Mouse (Mus musculus): Measurements from ENCODE around the gene Casp7. TPM values are rescaled to one million over a fixed set of nuclear protein-coding genes. Genes with fewer than 3 reads are reported as not detected.
"Not testable (repeated sequence)": the region's sequence is repeated elsewhere in the genome, so short reads cannot be mapped to it uniquely, and the experiment has no call there.

Gene Casp7
- 1 to 10 TPM; 2.1 to 2.3 TPM for total RNA-seq (2021)
- long read RNA-seq, partial matches to known transcripts: 1 of 2 reads
- long read RNA-seq, other reads (novel, unspliced or antisense): 0 of 2 reads

GRCm38 (mm10) chr19:56396669-56397621, at the start of gene Casp7:
Casp7 (plus strand) TSS chr19:56397129.
- peak; percentile 12 to 24 for DNase-seq (ENCODE audit: low spot score in 2 of 2)

DNA sequence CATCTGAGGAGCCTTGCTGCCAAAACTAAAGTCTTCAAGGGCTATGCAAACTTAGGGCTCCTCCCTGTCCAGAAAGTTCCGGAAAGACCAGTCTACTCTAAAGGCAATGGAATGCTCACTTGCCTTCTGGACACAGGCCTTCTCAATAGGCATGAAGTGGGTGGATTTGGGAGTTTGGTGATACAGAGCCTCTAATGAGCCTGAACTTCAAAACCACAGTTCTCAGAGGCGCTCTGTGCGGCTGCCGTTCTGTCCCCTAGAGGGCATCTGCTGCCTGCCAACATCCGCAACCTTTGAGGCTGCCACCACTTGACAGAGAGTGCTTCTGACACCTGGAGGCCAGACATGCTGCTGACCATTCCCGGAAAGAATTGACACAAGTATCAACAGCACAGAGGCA, 47.6 kb upstream of the Casp7 start:
- DNase-seq (ENCODE audit: low spot score in 2 of 2): no peak

DNA sequence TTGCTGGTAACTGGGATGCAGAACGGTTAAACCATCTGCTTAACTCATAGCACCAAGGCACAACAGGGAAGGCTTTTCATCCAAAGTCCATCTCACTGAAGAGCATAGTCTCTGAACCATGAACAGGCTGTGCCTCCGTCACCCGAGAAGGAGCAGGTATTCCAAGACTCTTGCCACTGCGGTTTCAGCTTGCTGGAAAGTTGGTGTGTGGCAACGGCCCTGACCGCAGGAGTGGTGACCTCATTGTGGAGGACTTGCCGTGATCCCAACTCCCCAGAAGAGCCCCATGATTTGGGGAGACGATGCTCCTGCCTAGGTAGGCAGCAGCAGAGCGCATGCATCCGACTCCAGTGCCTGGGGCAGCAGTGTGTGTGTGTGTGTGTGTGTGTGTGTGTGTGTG, 43.2 kb upstream of the Casp7 start:
- no peak for DNase-seq (ENCODE audit: low spot score in 2 of 2)

DNA sequence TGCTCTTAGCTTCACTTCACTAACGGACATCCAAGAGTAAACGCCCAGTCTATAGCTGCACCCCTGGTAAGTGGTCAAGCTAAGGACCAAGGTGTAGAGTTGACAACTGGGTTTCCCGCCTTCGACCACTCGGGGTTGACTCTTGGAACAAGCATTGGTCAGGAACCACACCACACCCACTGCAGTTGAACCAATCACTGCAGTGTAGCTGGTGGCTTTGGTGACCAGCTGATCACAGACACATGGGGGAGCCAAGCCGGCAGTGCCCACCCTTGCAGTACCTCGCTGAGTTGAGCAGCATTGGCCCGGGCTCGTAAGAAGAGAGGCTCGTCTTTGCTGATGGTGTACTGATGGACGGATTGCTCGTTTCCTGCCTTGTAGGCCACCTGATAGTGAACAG, 41.7 kb upstream of the Casp7 start:
- no peak for DNase-seq (ENCODE audit: low spot score in 2 of 2)

GRCm38 (mm10) chr19:56356480-56357373, 40.2 kb upstream of the Casp7 start:
- peak; percentile 28 to 80 for DNase-seq (ENCODE audit: low spot score in 2 of 2)

DNA sequence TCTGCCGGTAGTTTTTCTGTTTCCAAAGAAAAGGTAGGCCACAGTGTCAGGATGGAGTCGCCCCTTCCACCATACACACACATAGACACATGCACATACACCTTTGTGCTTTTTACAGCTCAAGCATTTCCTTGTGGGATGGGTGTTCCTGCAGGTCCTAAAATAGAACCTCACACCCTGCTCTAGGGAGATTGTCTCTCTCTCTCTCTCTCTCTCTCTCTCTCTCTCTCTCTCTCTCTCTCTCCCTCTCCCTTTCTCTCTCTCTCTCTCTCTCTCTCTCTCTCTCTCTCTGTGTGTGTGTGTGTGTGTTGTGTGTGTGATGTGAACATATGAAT, 39.6 kb upstream of the Casp7 start:
- not testable (repeated sequence) for DNase-seq (ENCODE audit: low spot score in 2 of 2)

DNA sequence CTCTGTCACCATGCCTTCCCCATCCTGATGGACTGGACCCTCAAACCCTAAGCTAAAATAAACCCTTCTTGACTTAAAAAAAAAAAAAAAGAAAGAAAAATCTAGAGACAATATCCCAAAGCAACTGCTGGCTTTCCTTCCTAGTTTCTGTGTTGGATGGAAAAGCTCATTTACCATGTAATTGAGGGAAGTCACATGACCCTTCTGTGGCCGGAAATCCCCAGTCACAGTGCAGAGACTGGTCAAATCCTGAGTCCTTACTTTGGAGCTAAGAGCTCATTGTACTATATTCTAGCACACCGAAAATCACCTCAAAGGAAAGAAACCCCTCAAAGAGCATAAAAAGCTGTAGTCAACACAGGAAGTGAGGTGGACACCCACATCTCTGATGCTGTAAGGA, 38.0 kb upstream of the Casp7 start:
- DNase-seq (ENCODE audit: low spot score in 2 of 2): no peak

DNA sequence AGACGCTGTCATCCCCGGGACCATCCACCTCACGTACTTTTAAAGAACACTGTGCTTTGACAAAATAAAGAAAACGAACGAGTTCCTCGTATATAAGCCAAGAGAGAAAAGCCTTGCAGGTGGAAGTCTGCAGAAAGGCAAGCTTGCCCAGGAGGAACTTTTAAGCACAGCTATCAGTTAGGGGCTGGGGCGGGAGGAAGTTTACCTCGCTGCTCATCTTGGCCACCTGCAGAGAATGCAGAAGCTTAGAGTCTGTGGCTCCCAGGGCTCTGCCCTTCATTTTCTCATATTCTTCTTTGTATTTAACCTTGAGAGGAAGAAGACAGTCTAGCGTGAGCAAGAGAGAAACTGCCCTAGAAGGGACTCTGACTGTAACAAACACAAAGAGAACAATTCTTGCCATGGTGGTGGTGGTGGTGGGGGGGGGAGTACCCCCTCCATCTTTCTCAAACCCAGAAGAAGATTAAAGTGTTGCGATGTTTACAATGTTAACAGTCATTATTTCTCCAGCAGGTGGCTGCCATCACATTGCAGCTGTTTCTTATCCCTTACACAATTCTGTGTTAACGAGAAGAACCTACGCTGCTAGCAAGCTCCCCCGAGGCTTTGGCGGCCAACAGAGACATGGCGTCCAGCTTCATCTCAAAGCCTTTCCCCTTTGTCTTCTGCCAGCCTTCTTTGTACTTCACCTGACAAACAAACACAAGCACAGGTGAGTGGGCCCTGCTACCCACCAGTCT, 33.0 kb upstream of the Casp7 start:
- DNase-seq (ENCODE audit: low spot score in 2 of 2): no peak

DNA sequence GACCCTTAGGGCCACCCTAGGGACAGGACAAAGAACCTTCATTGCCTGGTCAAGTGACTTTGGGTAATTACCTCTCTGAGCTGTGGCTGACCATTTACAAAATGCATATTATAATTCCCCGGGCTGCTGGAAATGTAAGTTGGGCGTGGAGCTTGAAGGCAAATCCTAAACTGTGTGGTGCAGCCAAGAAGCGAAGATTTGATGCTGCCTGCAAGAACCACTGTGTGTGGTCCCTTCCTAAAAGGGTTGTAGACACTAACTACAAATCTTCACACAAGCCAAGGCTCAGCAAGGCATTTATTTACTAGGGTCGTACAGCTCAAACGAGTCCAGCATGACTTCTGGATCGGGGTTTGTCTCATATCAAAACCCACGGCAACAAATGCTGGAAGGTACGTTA, 32.4 kb upstream of the Casp7 start:
- DNase-seq (ENCODE audit: low spot score in 2 of 2): no peak

DNA sequence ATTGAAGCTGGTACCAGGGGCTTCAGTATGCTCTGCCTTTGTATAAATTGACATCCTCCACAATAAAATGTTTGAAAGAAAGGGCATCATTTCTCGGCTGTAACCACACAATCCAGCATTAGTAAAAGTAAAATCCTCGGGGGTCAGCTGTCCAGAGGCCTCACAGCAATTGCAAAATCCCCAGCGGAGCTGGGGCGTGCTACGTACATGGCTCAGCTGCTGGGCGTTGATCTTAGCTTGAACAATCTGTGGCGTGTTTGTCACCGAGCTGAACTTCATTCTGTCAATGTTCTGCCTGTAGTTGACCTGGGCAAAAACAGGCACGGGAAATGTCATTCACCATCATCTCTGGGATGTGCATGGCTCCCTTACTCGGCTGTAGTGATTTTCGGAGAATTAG, 30.8 kb upstream of the Casp7 start:
- no peak for DNase-seq (ENCODE audit: low spot score in 2 of 2)

GRCm38 (mm10) chr19:56366625-56367024, 30.3 kb upstream of the Casp7 start:
- no peak for DNase-seq (ENCODE audit: low spot score in 2 of 2)

- DNase-seq (ENCODE audit: low spot score in 2 of 2): no peak
These were observed 29.2 kb upstream of the Casp7 start for GRCm38 (mm10) chr19:56367778-56368177.

- DNase-seq (ENCODE audit: low spot score in 2 of 2): no peak
These were observed 28.0 kb upstream of the Casp7 start for GRCm38 (mm10) chr19:56368912-56369311.

- no peak for DNase-seq (ENCODE audit: low spot score in 2 of 2)
These were observed 26.4 kb upstream of the Casp7 start for GRCm38 (mm10) chr19:56370389-56371150.

DNA sequence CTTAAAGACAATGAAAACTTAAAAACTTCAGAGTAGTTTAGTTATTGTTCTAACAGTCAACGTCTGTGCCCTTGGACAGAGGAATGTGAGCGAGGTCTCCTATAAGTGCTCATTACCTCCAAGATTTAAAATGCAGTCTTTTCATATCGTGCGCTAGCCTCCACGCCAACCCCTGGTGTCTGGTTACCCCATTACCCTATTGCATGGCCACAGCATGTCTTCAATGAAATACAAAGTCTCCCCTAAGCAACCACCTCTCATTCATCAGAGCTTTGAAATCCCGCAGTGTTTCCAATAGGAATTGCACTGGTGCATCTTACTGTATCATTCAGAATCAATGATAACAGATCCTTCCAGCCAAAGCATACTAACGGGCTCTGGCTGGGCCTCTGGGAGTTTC, 24.7 kb upstream of the Casp7 start:
- DNase-seq (ENCODE audit: low spot score in 2 of 2): no peak

GRCm38 (mm10) chr19:56373246-56373645, 23.7 kb upstream of the Casp7 start:
- DNase-seq (ENCODE audit: low spot score in 2 of 2): no peak

DNA sequence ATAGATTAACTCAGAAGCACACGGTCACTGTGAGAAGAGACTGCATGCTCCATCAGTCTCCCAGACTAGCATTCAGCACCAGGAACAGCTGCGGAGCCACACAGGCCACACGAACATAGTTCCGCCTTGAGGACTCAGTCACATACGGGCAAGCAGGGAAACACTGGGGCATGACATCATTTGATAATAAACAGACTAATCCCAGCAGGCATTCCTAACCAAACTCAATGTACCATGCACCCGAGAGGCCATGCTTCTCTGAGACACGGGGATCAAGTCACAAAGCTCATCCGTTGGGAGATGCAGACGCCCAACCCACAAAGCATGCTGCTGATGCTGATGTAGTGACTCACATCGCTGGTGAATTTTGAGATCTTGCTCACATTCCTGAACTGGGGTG, 22.9 kb upstream of the Casp7 start:
- DNase-seq (ENCODE audit: low spot score in 2 of 2): no peak

- DNase-seq (ENCODE audit: low spot score in 2 of 2): no peak
These were observed 18.9 kb upstream of the Casp7 start for GRCm38 (mm10) chr19:56378007-56378406.

DNA sequence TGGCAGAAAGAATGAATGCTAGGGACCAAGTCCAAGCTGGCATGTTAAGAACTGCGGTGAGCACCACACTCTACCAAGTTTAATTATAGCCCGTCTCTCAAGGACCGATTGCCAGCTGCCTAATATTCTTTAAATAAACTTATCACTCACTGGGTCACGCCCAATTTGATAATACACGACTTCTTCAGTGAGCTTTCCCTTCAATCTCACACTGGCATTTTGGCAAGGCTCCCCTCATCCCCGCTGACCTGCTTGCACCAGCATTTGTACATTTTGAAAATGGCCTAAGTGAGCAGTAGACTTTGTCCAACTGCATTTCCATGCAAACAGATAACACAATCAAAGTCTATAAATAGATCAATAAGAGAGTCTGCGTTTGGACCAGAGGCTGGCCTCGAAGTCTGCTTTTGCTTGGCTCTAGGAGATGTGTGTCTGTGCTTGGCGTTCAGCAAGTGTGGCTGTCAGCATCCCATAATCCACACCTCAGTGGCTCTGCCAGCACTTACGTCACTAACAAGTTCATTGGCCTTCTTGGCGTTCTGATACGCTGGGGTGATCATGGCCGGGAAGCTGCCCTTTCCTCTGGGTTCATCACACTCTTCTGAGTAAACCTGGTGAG, 18.3 kb upstream of the Casp7 start:
- DNase-seq (ENCODE audit: low spot score in 2 of 2): no peak

DNA sequence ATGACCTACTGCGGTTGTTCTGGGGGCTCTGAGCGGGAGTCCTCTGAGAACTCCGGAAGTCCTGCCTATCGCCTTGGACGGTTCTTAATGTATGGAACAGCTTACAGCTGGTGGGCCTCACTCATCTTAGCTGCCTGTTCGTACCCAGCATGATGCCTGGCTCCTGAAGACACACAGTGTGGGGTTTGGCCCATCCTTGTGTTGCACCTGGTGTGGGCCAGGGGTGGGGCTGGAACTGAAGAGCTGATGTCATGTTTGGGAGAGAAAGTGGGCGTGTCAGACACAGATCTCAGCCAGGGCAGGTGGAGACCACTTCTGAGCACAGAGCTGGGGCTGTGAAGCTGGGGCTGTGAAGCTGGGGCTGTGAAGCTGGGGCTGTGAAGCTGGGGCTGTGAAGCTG, 16.6 kb upstream of the Casp7 start:
- DNase-seq (ENCODE audit: low spot score in 2 of 2): no peak
